Mouse (Mus musculus) common myeloid progenitor, adult 5-6 weeks (primary cell): ENCODE data around the gene Sept12. TPM values are rescaled to one million over a fixed set of nuclear protein-coding genes. Genes with fewer than 3 reads are reported as not detected.

Source experiments
- ATAC-seq: replicated peaks from 2 replicates; pipeline ENCODE4 v1.8.0; 2016; ENCODE audit warnings: low read depth, mild to moderate bottlenecking, moderate TSS enrichment, inconsistent platforms; ENCODE audit not compliant: poor library complexity, severe bottlenecking
- total RNA-seq: library from RNA; stranded (forward); fragments of 200-1000, 187-1606 nt; gene quantifications from 2 replicates; pipeline ENCODE4 v1.2.3, GENCODE M21; 2017

The Sept12 gene
- total RNA-seq, 1 experiment from 2014 or later: not detected

DNA sequence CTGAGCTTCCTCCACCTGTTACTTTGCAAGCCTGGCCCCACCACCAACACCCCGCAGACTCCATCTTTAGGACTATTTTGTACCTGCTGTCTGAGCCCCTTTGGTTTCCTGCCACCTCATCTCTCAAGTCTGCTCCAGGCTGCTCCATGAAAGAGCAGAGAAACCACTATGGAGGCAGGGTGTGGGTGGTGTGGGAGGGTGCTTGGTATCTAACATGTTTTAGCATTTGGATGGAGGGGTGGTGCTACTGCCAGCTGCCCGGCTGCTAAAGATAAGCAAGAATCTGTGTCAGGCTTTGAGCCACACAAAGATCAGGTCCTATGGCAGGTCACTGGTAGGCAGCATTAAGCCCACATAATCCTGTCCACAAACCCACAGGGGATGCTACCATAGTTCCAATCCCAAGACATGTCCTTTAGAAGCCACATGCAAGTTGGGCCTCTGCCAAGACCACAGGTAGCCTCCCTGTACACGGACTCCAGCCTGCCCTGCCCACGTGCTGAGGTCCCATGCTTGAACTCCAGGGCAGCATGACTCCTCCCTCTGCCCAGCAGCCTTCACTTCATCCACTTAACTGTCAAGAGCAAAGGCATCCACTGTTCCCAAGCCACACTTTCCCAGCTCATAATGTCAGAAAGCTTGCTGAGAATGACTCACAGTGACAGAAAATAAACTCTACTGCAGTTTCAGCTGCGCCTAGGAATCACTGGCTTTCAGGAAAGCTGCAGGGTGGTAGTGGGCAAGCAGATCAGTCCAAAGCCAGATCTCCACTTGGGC lies 19.2 kb downstream of the Sept12 start:
- peak; percentile 40; the same call in 1 of the 2 replicates for ATAC-seq

DNA sequence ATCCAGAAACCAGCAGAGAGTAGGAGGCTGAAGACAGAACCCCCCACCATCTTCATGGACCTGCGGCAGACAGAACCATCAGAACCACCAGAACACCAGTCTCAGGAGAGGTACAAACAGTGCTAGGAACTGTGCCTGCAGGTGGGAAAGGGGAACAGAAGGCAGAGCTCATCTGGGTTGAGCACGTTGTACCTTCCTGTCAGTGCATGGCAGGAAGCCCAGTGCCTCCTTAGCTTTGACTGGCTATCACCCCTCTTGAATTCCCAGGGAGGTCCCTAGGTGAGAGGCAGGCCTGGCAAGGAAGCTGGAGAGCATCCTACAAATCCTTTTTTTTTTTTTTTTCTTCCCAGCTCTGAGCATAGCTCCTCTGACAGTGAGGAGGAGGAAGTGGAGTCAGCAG lies 21.5 kb downstream of the Sept12 start:
- no peak for ATAC-seq

DNA sequence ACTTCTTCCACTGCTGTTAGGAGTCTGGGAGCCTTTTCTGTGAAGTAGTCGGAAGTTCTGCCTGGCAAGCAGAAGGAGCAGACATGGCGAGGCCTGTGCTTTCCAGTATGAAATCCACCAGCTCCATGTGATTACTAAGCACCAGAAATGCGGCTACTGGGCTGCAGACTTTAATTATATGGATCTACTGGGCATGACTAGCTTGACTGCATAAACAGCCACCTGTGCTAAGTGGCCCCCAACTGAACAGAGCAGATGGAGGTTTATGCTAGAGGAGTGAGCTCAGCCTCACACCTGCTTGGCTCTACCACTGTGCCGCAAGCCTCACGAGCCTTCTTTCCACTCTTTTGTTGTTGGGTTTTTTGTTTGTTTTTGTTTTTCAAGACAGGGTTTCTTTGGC lies 23.1 kb downstream of the Sept12 start:
- no peak for ATAC-seq

DNA sequence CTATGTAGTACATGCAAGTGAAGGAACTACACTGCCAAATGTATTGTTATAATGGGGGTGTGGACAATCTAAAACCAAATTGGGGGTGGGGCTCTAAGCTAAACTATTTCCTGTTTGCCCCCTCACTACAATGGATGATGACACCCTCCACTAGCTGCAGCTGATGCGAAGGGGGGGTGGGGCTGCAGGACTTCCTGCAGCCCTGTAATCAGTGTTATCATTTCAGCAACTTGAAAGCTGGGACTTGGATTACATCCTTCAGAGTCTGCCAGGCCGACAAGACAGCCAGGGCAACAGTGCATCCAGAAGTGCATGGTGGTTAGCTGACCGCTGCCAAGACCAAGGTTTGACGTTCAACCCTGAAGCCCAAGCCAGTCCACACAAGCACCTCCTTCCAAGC lies 26.0 kb downstream of the Sept12 start:
- no peak for ATAC-seq

DNA sequence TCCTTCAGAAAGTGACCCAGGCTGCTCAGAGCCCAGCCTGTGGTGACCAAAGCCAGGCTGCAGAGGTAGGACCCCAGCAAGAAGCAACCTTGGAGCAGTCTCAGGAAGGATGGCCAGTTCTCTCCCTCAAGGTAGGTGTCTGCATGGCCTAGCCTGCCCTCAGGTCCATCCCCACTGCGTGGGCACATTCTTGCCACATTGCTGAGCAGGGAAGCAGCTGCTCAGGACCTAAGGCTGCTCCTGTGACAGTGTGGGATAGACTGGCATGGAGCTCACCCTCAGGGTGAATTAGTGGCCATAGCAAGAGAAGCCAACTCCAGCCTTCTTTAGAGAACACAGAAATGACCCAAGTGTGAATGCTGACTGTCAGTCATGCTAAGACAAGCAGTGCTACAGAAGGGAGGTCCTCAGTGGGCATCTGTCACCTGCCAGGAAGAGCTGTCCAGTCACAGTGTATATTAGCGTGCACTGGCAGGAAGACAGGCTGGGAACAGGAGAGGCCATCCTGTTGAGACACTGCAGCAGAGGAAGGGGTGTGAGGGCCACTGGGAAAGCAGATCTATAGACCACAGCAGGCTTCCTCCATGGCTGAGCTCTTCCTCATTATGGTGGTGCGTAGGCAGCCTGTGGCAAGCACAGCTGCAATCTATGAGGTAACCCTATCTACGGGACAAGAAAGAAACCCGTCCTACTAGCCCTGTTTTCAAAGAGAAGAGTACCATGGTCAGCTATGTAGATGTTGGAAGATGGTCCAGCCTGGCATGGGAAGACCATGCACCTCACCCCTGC lies 28.4 kb downstream of the Sept12 start:
- peak; percentile 92 for ATAC-seq

DNA sequence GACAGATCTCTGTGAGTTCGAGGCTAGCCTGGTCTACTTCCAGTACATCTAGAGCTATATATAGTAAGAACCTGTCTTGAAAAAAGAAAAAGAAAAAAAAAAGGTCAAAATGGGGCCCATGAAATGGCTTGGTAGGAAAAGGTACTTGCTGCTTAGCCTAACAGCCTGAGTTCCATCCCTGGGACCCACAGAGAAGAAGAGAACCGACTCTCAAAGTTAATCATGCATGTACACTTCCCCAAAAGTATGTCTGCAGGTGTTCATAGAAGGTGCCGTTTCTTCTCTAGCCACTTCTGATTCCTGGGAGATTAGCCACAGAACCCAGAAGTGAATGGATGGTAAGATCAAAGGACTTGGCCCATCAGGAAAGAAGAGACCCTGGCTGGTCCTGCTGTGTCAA lies 29.2 kb downstream of the Sept12 start:
- ATAC-seq: no peak

DNA sequence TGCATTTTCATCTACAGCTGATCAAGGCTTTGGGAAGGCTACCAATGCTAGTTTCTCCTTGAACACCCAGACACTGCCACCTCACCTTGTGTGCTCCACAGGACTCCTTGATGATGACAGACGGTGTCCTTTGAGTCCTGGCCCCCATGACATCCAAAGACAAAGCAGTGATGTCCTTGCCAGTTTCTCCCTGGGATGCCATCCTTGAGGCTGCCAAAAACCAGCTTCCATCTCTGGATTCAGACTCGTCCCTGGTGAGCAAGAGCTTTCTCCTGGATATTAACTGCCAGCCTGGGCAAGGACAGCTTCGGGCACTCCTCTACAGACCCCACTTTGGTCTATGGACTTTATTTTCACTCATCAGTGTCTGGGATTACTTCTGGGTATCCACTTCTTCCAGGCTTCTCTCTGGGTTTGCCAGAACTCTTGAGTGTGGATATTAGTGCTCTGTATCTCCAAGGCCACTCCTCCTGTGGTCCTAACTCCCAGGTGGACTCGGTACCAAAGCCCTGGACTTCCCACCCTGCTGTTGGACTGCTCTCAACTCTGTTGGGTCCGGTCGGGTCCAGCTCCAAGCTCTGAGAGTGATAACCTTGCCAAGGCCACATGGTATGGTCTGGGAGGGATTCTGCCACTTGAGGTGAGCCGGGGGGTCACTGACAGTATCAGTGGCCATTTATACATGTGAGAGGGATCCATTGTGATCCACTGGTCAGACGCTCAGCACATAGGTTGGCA lies 32.1 kb downstream of the Sept12 start:
- no peak for ATAC-seq

DNA sequence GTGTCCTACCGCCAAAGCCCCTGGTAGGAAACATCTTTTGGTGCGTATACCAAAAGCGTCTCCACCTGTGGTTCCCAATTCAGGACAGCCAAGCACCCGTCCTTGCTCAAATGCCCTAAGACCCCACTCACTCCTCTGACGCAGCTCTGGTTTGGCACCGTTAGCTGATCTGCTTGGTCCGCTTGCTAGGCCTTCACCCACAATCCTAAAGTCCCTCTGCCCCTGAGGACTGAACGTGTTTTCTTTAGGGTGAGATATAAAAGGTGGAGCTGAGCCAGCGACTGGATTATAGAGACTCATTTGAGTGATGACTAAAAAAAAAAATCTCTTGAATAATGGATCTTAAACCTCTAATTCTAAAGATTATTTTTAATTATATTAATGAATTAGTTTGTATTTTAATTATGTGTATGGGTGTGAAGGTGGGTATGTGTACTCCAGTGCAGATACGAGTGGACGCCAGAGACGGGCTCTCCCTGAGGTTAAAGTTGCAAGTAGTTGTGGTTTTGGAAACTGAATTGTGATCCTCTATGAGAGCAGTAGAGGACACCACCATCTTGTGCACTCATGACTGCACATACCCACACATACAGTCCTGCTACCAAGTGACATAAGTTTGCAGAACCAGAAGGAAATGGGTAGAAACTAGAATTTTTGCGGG lies 32.8 kb downstream of the Sept12 start:
- 0 out of 2 replicates have a peak, but pooled peaks have one; percentile 6 for ATAC-seq

DNA sequence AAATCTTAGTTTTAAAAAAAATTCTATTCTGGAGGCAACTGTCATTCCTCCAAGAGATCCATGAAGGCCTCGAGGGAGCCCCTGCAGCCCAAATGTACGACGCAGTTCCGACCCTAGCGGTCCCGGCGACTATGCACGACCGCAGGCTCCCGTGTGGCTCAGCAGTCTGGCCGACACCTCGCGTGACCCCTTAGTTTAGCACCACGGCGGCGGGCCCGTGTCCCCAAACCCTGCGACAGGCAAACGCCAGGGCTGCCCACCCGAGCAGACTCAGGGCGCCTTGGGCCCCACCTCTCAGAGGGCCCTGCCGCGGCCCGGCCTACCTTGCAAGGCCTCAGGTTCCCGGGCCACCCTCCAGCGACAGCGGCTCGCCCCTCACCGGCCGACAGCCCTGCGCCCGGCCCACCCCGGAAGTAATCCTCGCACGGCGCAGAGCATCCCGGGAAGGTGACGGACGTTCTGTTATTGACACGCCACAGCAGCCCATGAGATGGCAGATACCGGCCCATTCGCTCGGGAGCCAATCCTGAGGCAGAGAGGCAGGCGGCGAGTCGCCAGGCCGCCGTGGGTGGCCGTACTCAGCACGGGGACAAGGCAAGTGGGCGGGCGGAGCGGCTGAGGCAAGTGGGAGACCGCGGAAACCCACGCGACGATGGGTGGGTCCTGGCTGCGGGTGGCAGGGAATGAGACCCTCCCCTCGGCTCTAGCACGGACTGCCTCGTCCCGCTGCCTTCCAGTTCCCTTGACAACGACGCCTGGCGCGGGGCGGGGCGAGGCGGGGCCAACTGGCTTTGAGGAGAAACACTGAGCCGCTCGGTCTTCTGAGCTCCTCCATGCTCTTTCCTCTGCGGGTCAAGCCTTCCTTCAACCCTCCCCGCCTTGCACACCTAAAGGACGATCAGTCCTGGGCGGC lies 33.6 kb downstream of the Sept12 start, which contains the start of gene Anks3:
Gene Anks3, minus strand, starts transcription at position 409 of the 913 bp plus-strand sequence.
- ATAC-seq: peak; percentile 92

DNA sequence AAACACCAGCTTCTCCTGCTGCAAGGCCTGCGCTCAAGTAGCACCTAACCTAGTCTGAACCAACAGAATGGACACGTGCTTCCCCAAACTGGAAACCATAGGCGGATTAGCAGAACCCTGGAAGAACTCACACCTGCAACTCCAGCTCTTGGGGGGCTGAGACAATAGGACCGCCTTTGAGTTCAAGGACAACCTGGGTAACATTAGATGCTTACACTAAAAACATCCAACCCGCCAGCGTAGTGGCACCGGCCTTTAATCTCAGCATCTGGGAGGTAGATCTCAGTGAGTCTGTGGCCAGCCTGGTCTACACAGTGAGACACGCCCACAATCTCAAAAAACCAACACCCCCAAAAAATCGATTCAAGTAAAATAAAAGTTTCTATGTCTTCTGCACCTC lies 34.3 kb downstream of the Sept12 start:
- ATAC-seq: no peak

DNA sequence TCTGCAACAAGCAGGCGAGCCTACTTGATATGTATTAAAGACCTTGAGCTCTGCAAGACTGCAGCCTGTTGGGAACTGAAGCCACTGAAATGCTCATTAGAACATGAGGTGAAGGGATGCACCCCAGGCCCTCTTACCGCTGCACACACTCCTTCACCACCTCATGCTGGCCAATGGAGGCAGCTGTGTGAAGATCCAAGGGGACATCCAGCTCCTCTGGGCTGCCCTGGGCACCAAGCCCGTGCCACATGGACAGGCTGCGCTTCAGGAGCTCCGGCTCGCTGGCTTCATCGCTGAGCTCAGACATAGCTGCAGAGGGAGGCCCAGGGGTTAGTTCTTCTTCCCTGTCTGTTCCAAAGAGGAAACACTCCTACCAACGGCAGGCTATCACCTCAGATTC lies 37.4 kb downstream of the Sept12 start:
- no peak for ATAC-seq

DNA sequence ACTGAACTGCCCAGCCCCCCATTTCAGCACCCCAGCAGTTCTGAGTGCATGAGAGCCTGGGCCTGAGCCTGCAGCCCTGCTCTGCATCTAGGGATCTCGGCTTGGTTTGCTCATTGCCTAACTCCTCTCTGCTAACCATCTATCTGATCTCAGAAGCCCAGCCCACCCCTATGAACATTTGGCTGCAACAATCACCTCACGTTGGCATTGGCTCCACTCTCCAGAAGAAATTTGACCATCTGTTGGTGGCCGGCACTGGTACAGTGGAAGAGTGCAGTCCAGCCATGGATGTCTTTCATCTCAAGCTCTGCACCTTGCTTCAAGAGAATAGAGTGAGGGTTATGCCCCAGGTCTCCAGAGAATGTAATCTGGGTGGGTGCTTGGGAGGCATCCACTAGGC lies 40.2 kb downstream of the Sept12 start:
- no peak for ATAC-seq

DNA sequence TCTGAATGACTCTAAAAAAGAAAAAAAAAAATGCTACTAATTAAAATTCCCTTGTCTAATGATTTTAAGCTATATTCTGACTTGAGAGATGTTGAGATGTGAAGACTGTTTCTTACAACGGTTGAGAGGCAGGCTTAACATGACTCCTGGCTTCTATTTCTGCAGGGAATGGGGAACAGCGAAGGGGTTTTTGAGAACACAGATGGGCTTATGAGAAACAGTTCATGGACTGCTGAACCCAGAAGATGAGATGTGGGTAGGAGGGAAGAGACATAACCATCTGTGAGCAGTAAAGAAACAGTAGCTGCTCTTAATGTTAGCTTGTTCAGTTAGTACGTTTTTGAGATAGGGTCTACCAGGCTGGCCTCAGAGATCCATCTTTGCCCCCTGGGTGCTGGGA lies 41.0 kb downstream of the Sept12 start:
- no peak for ATAC-seq

DNA sequence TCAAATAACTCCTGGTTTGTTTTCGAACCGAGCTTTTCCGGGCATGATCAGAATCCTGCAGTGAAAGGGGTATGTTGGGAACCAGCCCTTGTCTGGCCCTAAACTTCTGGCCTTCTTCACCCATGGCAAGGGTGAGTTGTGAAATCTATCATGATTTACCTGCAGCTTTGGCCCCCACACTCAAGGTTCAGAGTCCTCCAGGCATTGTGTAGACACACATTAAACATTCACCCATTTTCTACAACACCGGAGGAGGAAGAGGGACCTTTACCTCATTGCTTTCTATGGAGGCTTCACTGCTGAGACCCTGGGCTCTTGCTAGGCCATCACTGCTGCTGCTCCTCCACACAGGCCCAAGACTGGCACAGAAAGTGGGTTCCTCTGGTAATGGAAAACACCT lies 50.3 kb downstream of the Sept12 start:
- no peak for ATAC-seq

DNA sequence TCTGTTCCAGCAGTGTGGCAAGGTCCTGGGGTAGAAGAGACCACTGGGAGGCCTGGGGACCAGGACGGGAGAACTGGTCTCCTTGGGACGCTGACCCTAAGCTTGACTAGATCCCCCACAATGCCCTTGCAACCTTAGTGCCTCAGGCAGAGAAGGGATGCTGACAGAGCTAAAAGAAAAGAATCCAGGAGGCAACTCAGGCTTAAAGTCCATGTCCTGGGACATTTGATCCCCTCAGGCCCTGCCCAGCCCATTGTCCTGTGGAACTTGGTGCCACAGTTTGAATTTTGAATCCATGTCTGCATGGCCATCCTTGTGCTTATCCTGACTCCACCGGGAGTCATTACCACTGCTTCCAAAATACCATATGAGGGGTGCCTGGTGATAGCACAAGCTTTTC lies 51.5 kb downstream of the Sept12 start:
- ATAC-seq: no peak

DNA sequence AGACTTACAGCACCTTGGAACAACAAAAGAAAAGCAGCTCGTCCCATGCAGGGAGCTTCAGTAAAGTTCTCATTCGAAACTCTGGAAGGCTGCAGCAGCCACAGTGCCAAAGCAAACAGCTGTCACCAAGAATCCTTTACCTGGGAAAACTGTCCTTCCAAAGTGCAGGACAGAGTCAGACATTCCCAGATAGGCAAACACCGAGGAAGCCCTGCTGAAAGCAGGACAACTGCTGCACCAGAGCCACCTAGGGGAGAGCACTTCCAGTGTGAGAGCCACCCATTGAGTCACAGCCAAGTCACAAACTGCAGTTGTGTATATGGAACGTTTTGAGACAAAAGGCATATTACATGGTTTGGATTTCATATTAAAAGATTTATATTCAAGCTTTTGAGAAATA lies 52.2 kb downstream of the Sept12 start:
- ATAC-seq: no peak

DNA sequence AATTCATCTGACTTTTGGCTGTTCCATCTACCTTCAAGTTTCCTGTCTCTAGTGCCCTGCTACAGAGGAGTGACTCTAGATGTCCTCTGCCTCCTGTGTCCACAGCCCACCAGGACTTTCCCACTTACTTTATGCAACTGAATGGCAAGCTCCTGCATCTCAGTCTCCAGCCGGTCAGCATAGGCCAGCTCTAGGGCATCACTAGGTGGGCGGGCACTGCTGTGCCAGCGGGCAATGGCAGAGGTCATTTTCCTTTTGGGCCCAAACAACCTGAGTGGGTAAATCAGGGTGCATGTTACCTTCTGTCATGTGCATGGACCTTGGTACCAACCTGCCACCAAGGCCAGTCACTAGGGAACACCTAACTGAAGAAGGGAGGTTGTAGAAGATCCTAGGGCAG lies 54.2 kb downstream of the Sept12 start:
- ATAC-seq: no peak

DNA sequence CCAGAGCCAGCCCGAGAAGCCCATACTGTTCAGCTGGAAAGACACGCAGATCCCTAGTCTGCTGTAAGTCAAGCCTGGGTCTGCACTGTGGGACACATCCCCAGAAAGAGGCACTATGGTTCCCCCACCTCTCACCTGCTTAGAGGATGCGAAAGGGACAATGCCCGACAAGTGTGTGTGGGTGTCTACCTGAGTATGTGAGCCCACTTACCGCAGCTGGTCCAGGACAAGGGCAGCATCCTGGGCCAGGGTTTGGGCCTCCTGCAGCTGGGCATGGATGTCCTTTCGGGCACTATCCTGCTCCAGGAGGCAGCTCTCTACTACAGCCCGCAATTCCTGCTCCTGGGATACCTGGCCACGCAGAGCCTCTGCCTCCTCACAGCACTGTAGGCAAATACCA lies 54.8 kb downstream of the Sept12 start:
- ATAC-seq: no peak

DNA sequence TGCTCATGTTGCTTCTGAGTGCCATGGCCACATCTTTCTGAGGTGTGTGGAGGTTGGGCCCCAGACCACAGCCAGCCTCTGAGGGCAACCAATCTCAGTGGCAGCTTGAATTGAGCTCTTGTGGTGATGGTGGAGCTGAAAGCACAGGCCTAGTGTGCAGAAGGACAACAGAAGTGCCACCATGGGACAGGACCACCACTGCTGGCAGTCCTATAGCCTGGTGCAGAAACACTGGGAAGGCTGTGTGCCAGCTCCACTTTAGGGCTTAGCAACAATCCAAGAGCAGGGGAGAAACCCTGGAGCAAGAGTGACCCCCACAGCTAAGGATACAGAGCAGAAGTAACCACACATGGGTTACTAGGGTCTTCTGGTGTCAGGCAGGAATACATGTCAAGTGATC lies 56.6 kb downstream of the Sept12 start:
- ATAC-seq: no peak
